Mouse (Mus musculus) limb, embryonic 12.5 days (tissue): ENCODE measurements around the gene Tspan2. TPM values are rescaled to one million over a fixed set of nuclear protein-coding genes. Genes with fewer than 3 reads are reported as not detected.

Source experiments
- ATAC-seq: fragments of 200-750 bp; cut with Nextera tagmentation; 2 replicates; pipeline ENCODE4 v1.8.0; 2017; ENCODE audit warnings: low read depth, moderate TSS enrichment; ENCODE audit not compliant: insufficient number of reproducible peaks, insufficient read depth, low FRiP score, low TSS enrichment
- H3K27ac ChIP-seq: fragments of 300-500 bp; sonication (generic); 2 replicates; pipeline ENCODE4 v1.5.1; 2016; ENCODE audit warnings: mild to moderate bottlenecking, moderate library complexity
- H3K27me3 ChIP-seq: fragments of 300-500 bp; sonication (generic); 2 replicates; pipeline ENCODE4 v1.6.1; 2016; ENCODE audit warnings: mild to moderate bottlenecking, moderate library complexity
- H3K36me3 ChIP-seq: fragments of 300-500 bp; sonication (generic); 2 replicates; pipeline ENCODE4 v1.6.1; 2016; ENCODE audit warnings: mild to moderate bottlenecking, moderate library complexity
- H3K4me1 ChIP-seq: fragments of 300-500 bp; sonication (generic); replicated peaks from 2 replicates; pipeline ENCODE4 v1.6.1; 2016
- H3K4me2 ChIP-seq: fragments of 300-500 bp; sonication (generic); 2 replicates; pipeline ENCODE4 v1.6.1; 2016; ENCODE audit warnings: mild to moderate bottlenecking, moderate library complexity
- H3K4me3 ChIP-seq: fragments of 300-500 bp; sonication (generic); replicated peaks from 2 replicates; pipeline ENCODE4 v1.5.1; 2016; ENCODE audit warnings: mild to moderate bottlenecking
- H3K9ac ChIP-seq: fragments of 300-500 bp; sonication (generic); replicated peaks from 2 replicates; pipeline ENCODE4 v1.6.1; 2016; ENCODE audit warnings: mild to moderate bottlenecking, moderate library complexity
- H3K9me3 ChIP-seq: fragments of 300-500 bp; sonication (generic); 2 replicates; pipeline ENCODE4 v1.6.1; 2016; ENCODE audit warnings: mild to moderate bottlenecking, moderate library complexity
- WGBS: fragments of 180-500 bp; shearing (Covaris S2); methylation state at CpG from one replicate; pipeline ENCODE4 v1.1.7; 2016; 5-methylcytosine and 5-hydroxymethylcytosine counted together
- polyA plus RNA-seq: library from polyadenylated mRNA; unstranded; fragments of >200 nt; fragmentation: Nextera tagmentation; extraction: Ambion mirVana; gene quantifications from 2 replicates; pipeline ENCODE4 v1.2.1, GENCODE M21; 2016

Gene Tspan2
- polyA plus RNA-seq, 1 experiment from 2014 or later: 5.6 TPM

DNA sequence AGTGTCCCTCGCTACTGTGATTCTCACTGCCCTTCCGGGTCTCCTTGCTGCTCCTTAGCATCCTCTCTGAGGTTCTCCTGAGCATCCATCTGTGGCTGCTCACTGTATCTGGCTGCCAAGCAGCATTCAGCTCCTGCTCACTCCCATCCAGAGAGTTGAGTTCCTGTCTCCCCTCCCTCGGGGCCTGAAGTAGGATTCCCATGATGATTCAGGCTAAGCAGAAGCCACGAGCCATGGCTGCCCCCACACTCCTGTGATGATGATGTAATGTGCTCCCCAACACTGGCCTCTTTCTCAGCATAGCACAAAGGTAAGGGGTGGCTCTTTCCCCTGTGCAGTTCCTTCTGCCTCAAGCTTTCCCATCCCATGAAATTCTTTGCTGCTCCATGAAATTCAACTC lies 11.8 kb downstream of the Tspan2 start:
- Histone ChIP-seq H3K36me3 (0 out of 2 replicates have a peak, but pooled peaks cover 7% of the 10 kb centered on the region), H3K27ac (no peak overlapping the region), H3K4me2 (no peak overlapping the region), H3K9ac (no peak overlapping the region), H3K27me3 (no peaks in the 10 kb centered on the region), H3K4me1 (peaks cover 14% of the 10 kb centered on the region), H3K4me3 (no peak overlapping the region), H3K9me3 (no peaks in the 10 kb centered on the region)
- WGBS: 87% methylated on average over 4 of the region's 4 CpGs
- no peak for ATAC-seq

DNA sequence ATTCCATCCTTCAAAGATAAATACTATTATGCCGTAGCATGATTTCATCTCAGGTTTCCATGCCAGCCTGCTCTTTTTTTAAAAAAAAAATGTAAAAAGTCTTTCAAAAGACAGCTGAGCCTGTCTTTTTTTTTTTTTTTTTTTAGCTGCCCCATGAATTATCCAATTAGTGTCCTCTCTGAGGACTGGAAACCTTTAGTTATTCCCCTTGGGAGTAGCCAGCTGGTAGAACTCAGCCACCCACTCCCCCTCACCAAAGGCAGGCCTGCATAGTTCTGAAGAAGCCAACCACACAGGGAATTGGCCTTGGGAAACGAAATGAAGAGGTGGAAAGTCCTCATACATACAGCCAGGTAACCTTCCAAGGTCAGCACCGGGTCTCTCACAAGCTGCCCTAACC lies 13.7 kb downstream of the Tspan2 start:
- Histone ChIP-seq H3K27ac (no peak overlapping the region), H3K27me3 (no peaks in the 10 kb centered on the region), H3K9ac (no peak overlapping the region), H3K36me3 (peaks cover 10% of the 10 kb centered on the region; the same call in 1 of the 2 replicates), H3K9me3 (no peaks in the 10 kb centered on the region), H3K4me1 (peaks cover 18% of the 10 kb centered on the region), H3K4me3 (no peak overlapping the region), H3K4me2 (no peak overlapping the region)
- WGBS: 78% methylated on average over 3 of the region's 3 CpGs
- ATAC-seq: no peak

DNA sequence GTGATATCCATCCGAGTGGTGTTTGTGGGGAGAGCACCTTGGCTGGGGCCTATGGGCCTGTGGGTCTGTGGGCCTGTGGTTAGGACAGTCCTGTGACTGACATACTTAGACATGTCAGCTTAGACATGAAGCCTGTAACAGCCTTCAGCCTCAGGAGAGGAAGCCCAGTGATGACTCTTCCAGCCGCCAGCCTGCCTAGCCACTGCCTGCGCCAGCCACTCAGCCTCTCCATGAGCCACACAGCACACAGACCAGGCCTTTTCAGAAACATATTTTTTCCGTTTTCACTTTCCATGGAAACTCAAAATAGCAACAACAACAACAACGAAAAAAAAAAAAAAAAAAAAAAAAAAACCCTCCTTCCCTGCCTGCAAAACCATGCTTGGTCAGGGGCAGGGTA lies 14.4 kb downstream of the Tspan2 start:
- Histone ChIP-seq H3K4me2 (no peak overlapping the region), H3K27me3 (no peaks in the 10 kb centered on the region), H3K4me3 (no peak overlapping the region), H3K9me3 (no peaks in the 10 kb centered on the region), H3K9ac (0 out of 2 replicates have a peak overlapping the region, but pooled peaks have one; percentile 8), H3K4me1 (peaks cover 13% of the 10 kb centered on the region), H3K36me3 (peaks cover 10% of the 10 kb centered on the region; the same call in 1 of the 2 replicates), H3K27ac (no peak overlapping the region)
- 76% methylated on average over 5 of the region's 5 CpGs for WGBS
- ATAC-seq: no peak

DNA sequence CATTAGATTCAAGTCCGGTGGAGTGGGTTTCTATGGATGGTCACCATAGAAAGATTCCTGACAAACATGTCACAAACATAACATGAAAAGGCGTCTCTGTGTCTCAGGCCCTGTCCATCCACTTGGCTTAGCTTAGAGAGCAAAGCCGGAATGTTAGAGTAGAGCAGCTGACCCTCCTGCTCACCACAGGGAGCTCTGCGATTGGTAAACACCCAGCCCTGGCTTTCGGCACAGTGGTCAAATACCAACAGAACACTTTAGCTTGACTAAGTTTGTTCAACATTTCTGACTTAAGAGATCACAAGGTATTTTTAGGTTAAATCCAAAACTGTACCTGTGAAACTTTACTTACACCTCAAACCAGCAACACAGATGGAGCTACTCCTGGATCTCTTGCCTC lies 16.8 kb downstream of the Tspan2 start:
- peaks cover 10% of the 10 kb centered on the region; the same call in 1 of the 2 replicates for H3K36me3 ChIP-seq
- no peak overlapping the region for H3K4me2 ChIP-seq
- H3K9me3 ChIP-seq: no peaks in the 10 kb centered on the region
- H3K27me3 ChIP-seq: no peaks in the 10 kb centered on the region
- WGBS: 92% methylated on average over 5 of the region's 5 CpGs
- H3K4me3 ChIP-seq: no peak overlapping the region
- no peak overlapping the region for H3K9ac ChIP-seq
- H3K4me1 ChIP-seq: peaks cover 4% of the 10 kb centered on the region; the same call in 1 of the 2 replicates
- no peak overlapping the region for H3K27ac ChIP-seq
- no peak for ATAC-seq

DNA sequence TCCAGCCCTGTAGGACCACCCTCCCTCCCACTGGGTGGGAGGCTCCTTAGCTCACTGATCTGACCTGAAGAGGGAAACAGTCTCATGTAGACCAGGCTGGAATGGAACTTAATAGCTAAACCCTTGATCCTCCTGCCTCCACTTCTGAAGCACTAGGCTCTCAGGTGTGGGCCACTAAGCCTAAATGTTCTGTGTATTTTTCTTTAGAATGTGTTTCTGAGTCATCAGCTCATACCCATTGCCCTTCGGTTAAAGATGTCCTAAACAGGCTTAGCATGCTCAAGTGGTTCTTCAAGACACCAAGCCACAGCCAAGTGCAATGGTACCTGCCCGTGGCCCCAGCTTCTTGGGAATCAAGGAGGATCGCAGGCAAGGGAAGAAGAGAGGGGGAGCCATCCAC lies 17.2 kb downstream of the Tspan2 start:
- no peak for ATAC-seq
- H3K4me2 ChIP-seq: no peak overlapping the region
- no peak overlapping the region for H3K27ac ChIP-seq
- H3K9me3 ChIP-seq: no peaks in the 10 kb centered on the region
- H3K27me3 ChIP-seq: no peaks in the 10 kb centered on the region
- no peak overlapping the region for H3K4me3 ChIP-seq
- H3K36me3 ChIP-seq: peaks cover 10% of the 10 kb centered on the region; the same call in 1 of the 2 replicates
- WGBS: 88% methylated on average over 3 of the region's 3 CpGs
- H3K4me1 ChIP-seq: peaks cover 4% of the 10 kb centered on the region; the same call in 1 of the 2 replicates
- H3K9ac ChIP-seq: no peak overlapping the region

DNA sequence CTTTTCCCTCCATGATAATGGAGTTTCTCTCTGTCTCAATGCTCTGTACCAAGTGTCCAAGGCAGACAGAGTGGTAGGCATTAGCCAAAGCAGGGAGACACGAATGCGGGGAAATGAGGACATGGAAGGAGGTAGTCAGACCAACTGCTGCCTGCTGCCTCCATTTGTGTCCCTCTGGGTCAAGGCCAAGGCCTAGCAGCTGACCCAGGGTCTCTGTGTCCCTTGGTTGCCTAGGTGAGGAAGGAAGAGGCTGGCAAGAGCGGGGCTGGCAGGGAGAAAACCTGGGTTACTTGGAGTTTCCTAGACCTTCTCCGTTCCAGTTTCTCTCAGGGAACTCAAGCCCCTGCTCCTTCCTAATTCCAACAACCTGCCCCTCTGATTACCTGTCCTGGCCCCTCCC lies 17.7 kb downstream of the Tspan2 start:
- no peaks in the 10 kb centered on the region for H3K27me3 ChIP-seq
- no peak for ATAC-seq
- H3K4me2 ChIP-seq: no peak overlapping the region
- H3K36me3 ChIP-seq: peaks cover 10% of the 10 kb centered on the region; the same call in 1 of the 2 replicates
- no peak overlapping the region for H3K4me3 ChIP-seq
- H3K9ac ChIP-seq: no peak overlapping the region
- no peak overlapping the region for H3K27ac ChIP-seq
- 93% methylated on average over 4 of the region's 4 CpGs for WGBS
- H3K9me3 ChIP-seq: no peaks in the 10 kb centered on the region
- peaks cover 4% of the 10 kb centered on the region; the same call in 1 of the 2 replicates for H3K4me1 ChIP-seq

DNA sequence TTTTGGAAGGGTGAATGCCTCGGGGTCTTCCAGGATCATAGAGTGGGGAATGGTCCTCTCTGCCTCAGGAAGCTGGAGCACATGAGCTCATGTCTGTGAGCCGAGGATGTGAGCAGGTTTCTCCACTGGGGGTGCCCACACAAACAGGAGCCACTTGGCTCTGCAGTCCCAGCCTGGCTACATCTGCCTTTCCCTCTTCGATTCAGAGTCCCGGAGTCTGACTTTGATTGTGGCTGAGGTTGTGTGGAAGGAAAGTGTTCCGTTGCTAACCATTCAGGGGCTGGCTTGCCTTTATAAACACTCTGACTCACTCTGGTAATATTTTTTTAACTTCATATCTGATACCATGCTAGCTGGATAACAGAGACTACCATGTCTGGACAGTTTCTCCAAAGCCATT lies 18.1 kb downstream of the Tspan2 start:
- no peaks in the 10 kb centered on the region for H3K27me3 ChIP-seq
- ATAC-seq: no peak
- H3K4me2 ChIP-seq: no peak overlapping the region
- no peaks in the 10 kb centered on the region for H3K9me3 ChIP-seq
- H3K27ac ChIP-seq: no peak overlapping the region
- WGBS: 82% methylated on average over 5 of the region's 5 CpGs
- peaks cover 10% of the 10 kb centered on the region; the same call in 1 of the 2 replicates for H3K36me3 ChIP-seq
- no peak overlapping the region for H3K4me3 ChIP-seq
- peaks cover 4% of the 10 kb centered on the region; the same call in 1 of the 2 replicates for H3K4me1 ChIP-seq
- H3K9ac ChIP-seq: no peak overlapping the region

DNA sequence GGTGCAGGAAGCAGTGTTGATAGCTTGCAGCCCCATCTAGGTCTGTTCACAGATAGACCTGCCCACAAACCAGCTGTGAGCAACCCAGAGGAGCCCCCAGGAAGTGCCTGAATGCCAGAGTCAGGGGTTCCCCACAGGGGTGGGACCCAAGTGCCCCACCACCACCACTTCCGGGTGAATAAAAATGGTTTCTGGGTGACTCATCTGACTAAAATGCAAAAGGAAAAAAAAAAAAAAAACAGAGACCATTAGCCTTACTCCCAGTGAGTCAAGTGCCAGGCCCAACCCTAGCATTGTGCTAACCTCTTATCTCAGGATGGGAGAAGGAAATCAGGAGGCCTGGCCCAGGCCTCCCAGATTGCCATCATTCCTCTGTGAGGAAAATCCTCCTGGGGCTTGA lies 21.5 kb downstream of the Tspan2 start:
- 65% methylated on average over 1 of the region's 1 CpGs for WGBS
- Histone ChIP-seq H3K9ac (no peak overlapping the region), H3K36me3 (peaks cover 18% of the 10 kb centered on the region; the same call in 1 of the 2 replicates), H3K9me3 (no peaks in the 10 kb centered on the region), H3K27me3 (no peaks in the 10 kb centered on the region), H3K4me1 (peaks cover 4% of the 10 kb centered on the region; the same call in 1 of the 2 replicates), H3K4me3 (no peak overlapping the region), H3K4me2 (no peak overlapping the region), H3K27ac (no peak overlapping the region)
- ATAC-seq: no peak

DNA sequence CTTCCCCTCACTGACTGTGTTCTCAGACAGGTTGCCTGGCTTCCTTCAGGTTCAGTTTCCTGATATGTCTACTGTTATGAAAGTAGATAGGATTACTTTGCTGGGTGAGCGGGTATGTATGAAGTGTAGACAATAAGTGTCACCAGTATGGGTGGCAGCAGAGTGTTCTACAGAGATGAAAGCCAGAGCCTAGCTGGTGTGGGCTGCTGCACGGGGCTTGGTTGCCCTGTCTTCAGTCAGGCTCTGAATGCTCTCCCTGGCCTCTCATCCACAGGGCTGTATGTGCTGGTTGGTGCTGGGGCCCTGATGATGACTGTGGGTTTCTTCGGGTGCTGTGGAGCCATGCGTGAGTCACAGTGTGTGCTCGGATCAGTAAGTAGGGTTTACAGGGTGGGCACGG lies 22.7 kb downstream of the Tspan2 start:
- ATAC-seq: no peak
- Histone ChIP-seq H3K4me2 (no peak overlapping the region), H3K36me3 (peaks cover 20% of the 10 kb centered on the region; the same call in 1 of the 2 replicates), H3K9me3 (no peaks in the 10 kb centered on the region), H3K4me1 (peaks cover 4% of the 10 kb centered on the region; the same call in 1 of the 2 replicates), H3K27ac (no peak overlapping the region), H3K4me3 (no peak overlapping the region), H3K27me3 (no peaks in the 10 kb centered on the region), H3K9ac (no peak overlapping the region)
- 83% methylated on average over 6 of the region's 6 CpGs for WGBS

DNA sequence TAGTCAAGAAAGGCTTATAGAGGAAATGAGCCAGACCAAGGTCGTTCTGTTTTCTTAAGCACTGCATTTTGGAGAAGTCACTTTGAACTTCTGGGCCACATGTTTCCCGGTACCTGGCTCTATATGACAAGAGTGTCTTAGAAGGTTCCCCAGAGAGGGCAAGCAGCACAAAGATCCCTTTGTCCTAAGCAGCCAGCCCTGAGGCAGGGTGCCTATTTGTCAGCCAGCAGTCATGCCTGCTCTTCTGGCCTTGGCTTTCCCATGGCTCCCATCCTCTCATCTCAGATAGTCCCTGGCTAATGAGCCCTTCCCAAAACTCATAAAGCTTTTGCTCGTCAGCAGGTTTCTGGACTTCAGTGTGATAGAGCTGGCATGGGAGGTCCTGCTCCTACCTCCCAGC lies 25.9 kb downstream of the Tspan2 start:
- H3K4me3 ChIP-seq: no peak overlapping the region
- no peak overlapping the region for H3K9ac ChIP-seq
- H3K36me3 ChIP-seq: peaks cover 21% of the 10 kb centered on the region; the same call in 1 of the 2 replicates
- no peak for ATAC-seq
- no peak overlapping the region for H3K27ac ChIP-seq
- no peak overlapping the region for H3K4me2 ChIP-seq
- peaks cover 8% of the 10 kb centered on the region; the same call in 1 of the 2 replicates for H3K4me1 ChIP-seq
- no peaks in the 10 kb centered on the region for H3K9me3 ChIP-seq
- H3K27me3 ChIP-seq: no peaks in the 10 kb centered on the region
- WGBS: 60% methylated on average over 3 of the region's 3 CpGs

DNA sequence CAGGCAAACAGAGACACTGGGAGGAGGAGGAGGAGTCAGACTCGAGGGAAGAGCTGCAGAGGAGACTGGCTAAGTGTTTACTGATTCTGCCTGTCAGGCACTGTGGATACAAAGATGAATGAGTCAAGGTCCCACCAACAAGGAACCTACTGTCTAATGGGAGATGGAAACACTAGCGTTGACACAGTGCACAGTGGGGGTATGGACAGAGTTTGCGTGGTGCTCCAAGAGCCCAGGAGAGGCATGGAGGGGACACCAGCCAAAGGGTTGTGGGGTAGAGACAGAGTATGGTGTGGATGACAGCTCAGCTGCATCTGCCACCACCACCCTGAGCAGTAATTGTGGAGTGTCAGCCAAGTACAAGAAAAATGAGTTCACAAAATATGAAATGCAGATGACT lies 28.1 kb downstream of the Tspan2 start:
- WGBS: 71% methylated on average over 3 of the region's 3 CpGs
- H3K4me2 ChIP-seq: no peak overlapping the region
- H3K9me3 ChIP-seq: no peaks in the 10 kb centered on the region

More for the DNA sequence above, 28.1 kb downstream of the Tspan2 start:
- Histone ChIP-seq H3K4me3 (no peak overlapping the region), H3K27ac (no peak overlapping the region), H3K9ac (no peak overlapping the region), H3K4me1 (peaks cover 8% of the 10 kb centered on the region; the same call in 1 of the 2 replicates), H3K36me3 (peaks cover 24% of the 10 kb centered on the region; the same call in 1 of the 2 replicates), H3K27me3 (no peaks in the 10 kb centered on the region)
- ATAC-seq: no peak
